Mouse (Mus musculus): ENCODE measurements around the gene Clcn1.

- TF ChIP-seq CTCF (IDR thresholded peaks at IDR 0.05; ENCODE audit: control insufficient read depth, insufficient read depth, insufficient read length) (no peak), MAX (IDR thresholded peaks at IDR 0.05) (no peak), CEBPB (IDR thresholded peaks at IDR 0.05; ENCODE audit: low read depth) (no peak), USF1 (IDR thresholded peaks at IDR 0.05; ENCODE audit: low read depth) (no peak), MYOD1 (IDR thresholded peaks at IDR 0.05; ENCODE audit: control insufficient read depth, insufficient read length, low read depth) (no peak)
Measured at GRCm38 (mm10) chr6:42342171-42342570, 55.7 kb downstream of the Clcn1 start.

Data from C2C12 (cell line).